Mouse (Mus musculus): ENCODE results near the gene BC107364.
"Not testable (repeated sequence)": the region's sequence is repeated elsewhere in the genome, so short reads cannot be mapped to it uniquely, and the experiment has no call there.

GRCm38 (mm10) chr3:96449762-96450585 lies 2.1 kb downstream of the BC107364 start:
- not testable (repeated sequence) for TF ChIP-seq CTCF (IDR thresholded peaks at IDR 0.05; ENCODE audit: extremely low read depth, insufficient read depth, insufficient read length, insufficient replicate concordance); POLR2A (IDR thresholded peaks at IDR 0.05; ENCODE audit: low read depth, low read length)

Data from spleen, adult 2 months (tissue).